8 mouse cellular contexts compared by ENCODE assay signal in the genomic region with DNA sequence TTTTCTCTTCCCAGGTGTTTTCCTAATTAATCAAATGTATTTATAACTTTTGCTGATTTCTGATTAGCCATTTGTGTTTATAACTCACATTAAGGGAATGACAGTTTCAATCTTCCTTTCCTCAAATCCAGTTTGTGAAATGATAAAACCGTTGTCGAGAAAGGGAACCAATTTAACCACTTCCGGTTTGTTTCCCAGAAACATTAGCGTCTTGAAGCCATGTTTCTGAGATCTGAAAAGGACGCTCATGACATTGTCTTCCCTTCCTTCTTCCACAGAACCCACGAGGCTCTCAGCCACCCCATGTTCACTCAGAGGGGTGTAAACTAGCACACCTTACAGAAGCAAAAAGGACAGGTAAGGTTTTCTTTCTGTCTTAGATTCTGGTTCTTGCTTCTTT.
A peak's percentile ranks its signal among the peaks of the same experiment; 100 is the strongest.
DNase-seq lines count a peak whose midpoint lies in the region; ATAC-seq lines count a peak whose summit lies in the region.

No protein-coding gene starts in this region.

- peaks cover 7% of the 10 kb centered on the region; the same call in 1 of the 2 replicates for H3K4me1 ChIP-seq in kidney, embryonic 14.5 days (ENCODE audit: control insufficient read depth, insufficient read depth, low read length)
- 0 out of 2 replicates have a peak, but pooled peaks cover 3% of the 10 kb centered on the region for H3K4me1 ChIP-seq in intestine, embryonic 16.5 days (ENCODE audit: control insufficient read depth, insufficient read depth, low read length)

- no peak for ATAC-seq in CD4-positive, CD25-positive, alpha-beta regulatory T cell, adult 4 months
- ATAC-seq in kidney, embryonic 14.5 days (ENCODE audit: low FRiP score, low TSS enrichment): no peak
- ATAC-seq in intestine, embryonic 16.5 days: no peak
- ATAC-seq in megakaryocyte progenitor cell, adult 5-6 weeks (replicated peaks; ENCODE audit: poor library complexity): no peak

- peak; percentile 42 for DNase-seq in CD4-positive, CD25-positive, alpha-beta regulatory T cell, adult 2 months (ENCODE audit: low read depth, low spot score)
- DNase-seq in kidney, postnatal 36 days: no peak
- DNase-seq in 416B (ENCODE audit: low read depth): peak; percentile 70
- DNase-seq in cerebellum, postnatal 25 days: no peak

- H3K36me3 ChIP-seq in kidney, embryonic 14.5 days (ENCODE audit: control insufficient read depth, insufficient read depth, low read length): no peaks in the 10 kb centered on the region
- H3K36me3 ChIP-seq in intestine, embryonic 16.5 days (ENCODE audit: control insufficient read depth, insufficient read depth, low read length): no peaks in the 10 kb centered on the region

- H3K9ac ChIP-seq in kidney, embryonic 14.5 days (ENCODE audit: low read depth, low read length): no peak overlapping the region
- H3K9ac ChIP-seq in intestine, embryonic 16.5 days (ENCODE audit: low read depth, low read length): peak overlapping the region; percentile 41

- no peaks in the 10 kb centered on the region for H3K9me3 ChIP-seq in kidney, embryonic 14.5 days (ENCODE audit: control insufficient read depth, low read length)
- H3K9me3 ChIP-seq in intestine, embryonic 16.5 days (ENCODE audit: control insufficient read depth, low read length): no peaks in the 10 kb centered on the region

- peak overlapping the region; percentile 53; the same call in 1 of the 2 replicates for H3K27ac ChIP-seq in kidney, embryonic 14.5 days (ENCODE audit: low read depth, low read length)
- peak overlapping the region; percentile 71 for H3K27ac ChIP-seq in intestine, embryonic 16.5 days (ENCODE audit: low read length)

- H3K4me3 ChIP-seq in kidney, embryonic 14.5 days (ENCODE audit: low read length): no peak overlapping the region; the same call in 1 of the 2 replicates
- peak overlapping the region; percentile 20 for H3K4me3 ChIP-seq in intestine, embryonic 16.5 days (ENCODE audit: low read length)

- H3K27me3 ChIP-seq in kidney, embryonic 14.5 days (ENCODE audit: control insufficient read depth, insufficient read depth, low read length): no peaks in the 10 kb centered on the region
- no peaks in the 10 kb centered on the region for H3K27me3 ChIP-seq in intestine, embryonic 16.5 days (replicated peaks; ENCODE audit: control insufficient read depth, insufficient read depth, low read length)

- no peak overlapping the region for H3K4me2 ChIP-seq in kidney, embryonic 14.5 days (replicated peaks; ENCODE audit: low read depth, low read length)
- peak overlapping the region; percentile 23 for H3K4me2 ChIP-seq in intestine, embryonic 16.5 days (ENCODE audit: low read depth, low read length)

- 69% methylated on average over 6 of the region's 6 CpGs for WGBS in kidney, embryonic 14.5 days
- WGBS in intestine, embryonic 16.5 days: 72% methylated on average over 6 of the region's 6 CpGs

Comparison
In these comparisons a context has a peak if more than half of its experiments do, and no peak if none do; other contexts are left out.
1. DNase-seq: peak in CD4-positive, CD25-positive, alpha-beta regulatory T cell, adult 2 months (single experiment) and 416B (single experiment); none in kidney, postnatal 36 days (0 of 2) and cerebellum, postnatal 25 days (0 of 2).